Mouse (Mus musculus) forebrain, embryonic 11.5 days (tissue): ENCODE measurements around the gene Rsph9. TPM values are rescaled to one million over a fixed set of nuclear protein-coding genes. Genes with fewer than 3 reads are reported as not detected.

Experiments
- ATAC-seq: fragments of 200-750 bp; cut with Nextera tagmentation; replicated peaks from 2 replicates; pipeline ENCODE4 v1.8.0; 2017; ENCODE audit warnings: moderate TSS enrichment; ENCODE audit not compliant: low FRiP score
- DNase-seq: peaks from one replicate; pipeline ENCODE4 v3.0.0-alpha.2; 2017; ENCODE audit warnings: low spot score
- H3K27ac ChIP-seq: fragments of 300-500 bp; sonication (generic); 2 replicates; pipeline ENCODE4 v1.5.1; 2014; ENCODE audit warnings: low read depth, low read length
- H3K27me3 ChIP-seq: fragments of 300-500 bp; sonication (generic); 2 replicates; pipeline ENCODE4 v1.6.1; 2014; ENCODE audit warnings: mild to moderate bottlenecking, low read length, mixed read lengths; ENCODE audit not compliant: control insufficient read depth, insufficient read depth
- H3K36me3 ChIP-seq: fragments of 300-500 bp; sonication (generic); 2 replicates; pipeline ENCODE4 v1.6.1; 2014; ENCODE audit warnings: mild to moderate bottlenecking, low read length, moderate library complexity, mixed read lengths; ENCODE audit not compliant: control insufficient read depth, insufficient read depth
- H3K4me1 ChIP-seq: fragments of 300-500 bp; sonication (generic); replicated peaks from 2 replicates; pipeline ENCODE4 v1.6.1; 2014; ENCODE audit warnings: low read length, mixed read lengths; ENCODE audit not compliant: control insufficient read depth, insufficient read depth
- H3K4me2 ChIP-seq: fragments of 300-500 bp; sonication (generic); 2 replicates; pipeline ENCODE4 v1.6.1; 2014; ENCODE audit warnings: low read depth, mild to moderate bottlenecking, low read length, moderate library complexity, mixed read lengths; ENCODE audit not compliant: severe bottlenecking
- H3K4me3 ChIP-seq: fragments of 300-500 bp; sonication (generic); 2 replicates; pipeline ENCODE4 v1.5.1; 2014; ENCODE audit warnings: low read depth, low read length
- H3K9ac ChIP-seq: fragments of 300-500 bp; sonication (generic); 2 replicates; pipeline ENCODE4 v1.6.1; 2014; ENCODE audit warnings: low read length
- H3K9me3 ChIP-seq: fragments of 300-500 bp; sonication (generic); 2 replicates; pipeline ENCODE4 v1.6.1; 2016; ENCODE audit warnings: low read length, mixed read lengths; ENCODE audit not compliant: control insufficient read depth
- WGBS: fragments of 180-500 bp; shearing (Covaris S2); extraction: QIAGEN DNeasy Blood & Tissue Kit; methylation state at CpG from one replicate; pipeline ENCODE4 v1.1.7; 2014; 5-methylcytosine and 5-hydroxymethylcytosine counted together
- polyA plus RNA-seq: library from polyadenylated mRNA; unstranded; fragments of >200 nt; fragmentation: Nextera tagmentation; extraction: Ambion mirVana; gene quantifications from 2 replicates; pipeline ENCODE4 v1.2.1, GENCODE M21; 2014

Rsph9 gene
- polyA plus RNA-seq, 1 experiment from 2014 or later: 15.6 TPM

- 31% methylated on average over 5 of the region's 5 CpGs for WGBS
- no peak overlapping the region for H3K4me3 ChIP-seq
- ATAC-seq (no peak), DNase-seq (no peak)
- no peak overlapping the region for H3K4me2 ChIP-seq
- H3K27me3 ChIP-seq: no peaks in the 10 kb centered on the region
- H3K9ac ChIP-seq: no peak overlapping the region
- H3K9me3 ChIP-seq: no peaks in the 10 kb centered on the region; the same call in 1 of the 2 replicates
- H3K4me1 ChIP-seq: peaks cover 8% of the 10 kb centered on the region
- H3K27ac ChIP-seq: no peak overlapping the region
- H3K36me3 ChIP-seq: no peaks in the 10 kb centered on the region
These were observed 63.0 kb downstream of the Rsph9 start for GRCm38 (mm10) chr17:46081042-46081441.

GRCm38 (mm10) chr17:46080388-46080787, 63.6 kb downstream of the Rsph9 start:
- no peak overlapping the region for H3K9ac ChIP-seq
- no peaks in the 10 kb centered on the region for H3K36me3 ChIP-seq
- H3K4me2 ChIP-seq: no peak overlapping the region
- ATAC-seq: no peak
- H3K27ac ChIP-seq: no peak overlapping the region
- WGBS: 55% methylated on average over 7 of the region's 7 CpGs
- DNase-seq: no peak
- H3K9me3 ChIP-seq: no peaks in the 10 kb centered on the region; the same call in 1 of the 2 replicates
- H3K4me1 ChIP-seq: peaks cover 8% of the 10 kb centered on the region
- no peaks in the 10 kb centered on the region for H3K27me3 ChIP-seq
- H3K4me3 ChIP-seq: no peak overlapping the region

- Histone ChIP-seq H3K4me3 (no peak overlapping the region), H3K27me3 (no peaks in the 10 kb centered on the region), H3K9ac (no peak overlapping the region), H3K9me3 (no peaks in the 10 kb centered on the region; the same call in 1 of the 2 replicates), H3K27ac (no peak overlapping the region), H3K36me3 (no peaks in the 10 kb centered on the region), H3K4me2 (no peak overlapping the region), H3K4me1 (peaks cover 8% of the 10 kb centered on the region)
- ATAC-seq (no peak), DNase-seq (no peak)
- WGBS: 73% methylated on average over 2 of the region's 2 CpGs
These were observed 65.0 kb downstream of the Rsph9 start for GRCm38 (mm10) chr17:46079037-46079436.

- WGBS: 92% methylated on average over 12 of the region's 12 CpGs
- no peak overlapping the region for H3K4me3 ChIP-seq
- DNase-seq: no peak
- no peaks in the 10 kb centered on the region for H3K36me3 ChIP-seq
- no peaks in the 10 kb centered on the region; the same call in 1 of the 2 replicates for H3K9me3 ChIP-seq
- no peak for ATAC-seq
- no peaks in the 10 kb centered on the region for H3K27me3 ChIP-seq
- H3K4me2 ChIP-seq: no peak overlapping the region
- H3K27ac ChIP-seq: no peak overlapping the region
- peaks cover 5% of the 10 kb centered on the region; the same call in 1 of the 2 replicates for H3K4me1 ChIP-seq
- H3K9ac ChIP-seq: no peak overlapping the region
These were observed 66.0 kb downstream of the Rsph9 start for GRCm38 (mm10) chr17:46077921-46078534.

GRCm38 (mm10) chr17:46076260-46076551, 67.8 kb downstream of the Rsph9 start:
- Histone ChIP-seq H3K9me3 (no peaks in the 10 kb centered on the region; the same call in 1 of the 2 replicates), H3K36me3 (no peaks in the 10 kb centered on the region), H3K27me3 (no peaks in the 10 kb centered on the region), H3K27ac (no peak overlapping the region), H3K9ac (no peak overlapping the region), H3K4me3 (no peak overlapping the region), H3K4me1 (peaks cover 5% of the 10 kb centered on the region; the same call in 1 of the 2 replicates), H3K4me2 (no peak overlapping the region)
- DNase-seq (no peak), ATAC-seq (no peak)
- 80% methylated on average over 1 of the region's 1 CpGs for WGBS

GRCm38 (mm10) chr17:46075551-46076259, 68.3 kb downstream of the Rsph9 start:
- no peak overlapping the region for H3K9ac ChIP-seq
- H3K4me3 ChIP-seq: no peak overlapping the region
- no peak overlapping the region for H3K27ac ChIP-seq
- H3K36me3 ChIP-seq: no peaks in the 10 kb centered on the region
- ATAC-seq (no peak), DNase-seq (no peak)
- WGBS: 75% methylated on average over 5 of the region's 5 CpGs
- no peaks in the 10 kb centered on the region; the same call in 1 of the 2 replicates for H3K9me3 ChIP-seq
- H3K4me2 ChIP-seq: no peak overlapping the region
- H3K27me3 ChIP-seq: no peaks in the 10 kb centered on the region
- peaks cover 5% of the 10 kb centered on the region; the same call in 1 of the 2 replicates for H3K4me1 ChIP-seq

GRCm38 (mm10) chr17:46075116-46075485, 68.9 kb downstream of the Rsph9 start:
- Histone ChIP-seq H3K9ac (no peak overlapping the region), H3K36me3 (no peaks in the 10 kb centered on the region), H3K4me3 (no peak overlapping the region), H3K27ac (no peak overlapping the region), H3K4me2 (no peak overlapping the region), H3K27me3 (no peaks in the 10 kb centered on the region), H3K9me3 (no peaks in the 10 kb centered on the region; the same call in 1 of the 2 replicates), H3K4me1 (peaks cover under 1% of the 10 kb centered on the region; the same call in 1 of the 2 replicates)
- 64% methylated on average over 3 of the region's 3 CpGs for WGBS
- DNase-seq (no peak), ATAC-seq (no peak)

- no peaks in the 10 kb centered on the region for H3K27me3 ChIP-seq
- H3K36me3 ChIP-seq: no peaks in the 10 kb centered on the region
- H3K4me2 ChIP-seq: no peak overlapping the region
- no peaks in the 10 kb centered on the region for H3K4me1 ChIP-seq
- H3K4me3 ChIP-seq: no peak overlapping the region
- H3K9me3 ChIP-seq: no peaks in the 10 kb centered on the region; the same call in 1 of the 2 replicates
- no peak for DNase-seq
- 79% methylated on average over 7 of the region's 7 CpGs for WGBS
- H3K27ac ChIP-seq: no peak overlapping the region
- no peak for ATAC-seq
- H3K9ac ChIP-seq: no peak overlapping the region
These were observed 69.5 kb downstream of the Rsph9 start for GRCm38 (mm10) chr17:46074398-46075115.
